Mouse (Mus musculus) heart, postnatal 0 days (tissue): ENCODE measurements around the gene Skida1.

Experiments used
- CTCF ChIP-seq: IDR thresholded peaks from 2 replicates; pipeline ENCODE4 v1.5.1; 2016; ENCODE audit warnings: antibody characterized with exemption, control low read depth, low read depth
- EP300 ChIP-seq: IDR thresholded peaks from 2 replicates; pipeline ENCODE4 v1.6.1; 2016; ENCODE audit warnings: antibody characterized with exemption, low read depth

DNA sequence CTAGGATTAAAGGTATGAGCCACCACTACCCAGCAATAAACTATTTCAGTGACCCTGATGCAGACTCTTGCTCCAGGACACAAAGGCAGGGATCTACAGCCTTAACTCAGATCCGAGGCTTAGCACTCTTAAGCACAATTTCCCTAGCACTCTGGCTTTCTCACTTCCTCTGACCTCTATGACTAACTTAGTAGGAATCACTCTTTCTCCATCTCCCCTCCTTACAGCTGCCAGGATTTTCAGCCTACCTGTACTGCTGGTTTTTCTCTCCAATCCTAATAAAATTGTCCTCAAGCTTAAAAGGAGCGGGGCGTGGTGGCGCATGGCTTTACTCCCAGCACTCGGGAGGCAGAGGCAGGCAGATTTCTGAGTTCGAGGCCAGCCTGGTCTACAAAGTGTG is 31.5 kb downstream of the Skida1 start:
- TF ChIP-seq CTCF (no peak), EP300 (no peak)
